Mouse (Mus musculus) CH12.LX (cell line): Measurements from ENCODE around the gene Pwwp2b. TPM values are rescaled to one million over a fixed set of nuclear protein-coding genes. Genes with fewer than 3 reads are reported as not detected.

Experiments
- DNase-seq: peaks from one replicate; pipeline ENCODE4 v3.0.0-alpha.2; 2013; ENCODE audit errors: extremely low read depth
- H3K27ac ChIP-seq: 2 replicates; pipeline ENCODE4 v1.5.1; 2012; ENCODE audit warnings: low read depth, mild to moderate bottlenecking, control low read depth, moderate library complexity; ENCODE audit not compliant: insufficient read depth
- H3K27me3 ChIP-seq: replicated peaks from 2 replicates; pipeline ENCODE3; 2012; ENCODE audit warnings: inconsistent platforms
- H3K36me3 ChIP-seq, 2 experiments: replicated peaks in 1 of 2; 2 replicates each; pipeline versions ENCODE3 to v1.6.1; 2012; ENCODE audit warnings: inconsistent platforms in 1 of 2, low read length in 1 of 2, mild to moderate bottlenecking in 1 of 2, mixed read lengths in 1 of 2, moderate library complexity in 1 of 2; ENCODE audit not compliant: control insufficient read depth in 1 of 2, insufficient read depth in 1 of 2
- H3K4me1 ChIP-seq, 2 experiments: 2 replicates each; pipeline ENCODE4 v1.6.1; 2012; ENCODE audit warnings: inconsistent platforms in 1 of 2, moderate library complexity in 1 of 2; ENCODE audit not compliant: insufficient read depth in 2 of 2, control insufficient read depth in 1 of 2
- H3K4me2 ChIP-seq: 2 replicates; pipeline ENCODE4 v1.6.1; 2012; ENCODE audit warnings: low read depth, mild to moderate bottlenecking, control low read depth; ENCODE audit not compliant: poor library complexity, insufficient read depth, severe bottlenecking
- H3K4me3 ChIP-seq, 3 experiments: fragments of 150-350 bp in 1 of 3; sonication (generic) in 1 of 3; replicated peaks in 1 of 3; 2 replicates each; pipeline versions ENCODE3 to v1.5.1; 2011 to 2012; ENCODE audit warnings: low read depth in 2 of 3, low read length in 2 of 3, mild to moderate bottlenecking in 2 of 3, moderate library complexity in 2 of 3, control low read depth in 1 of 3, improper control_type of control experiment in 1 of 3, inconsistent platforms in 1 of 3, mixed read lengths in 1 of 3; ENCODE audit not compliant: poor library complexity in 1 of 3
- H3K79me2 ChIP-seq: replicated peaks from 2 replicates; pipeline ENCODE4 v1.6.1; 2012; ENCODE audit warnings: mild to moderate bottlenecking, moderate library complexity; ENCODE audit not compliant: control insufficient read depth, poor library complexity, insufficient read depth, severe bottlenecking; ENCODE audit errors: extremely low read depth
- H3K9ac ChIP-seq: 2 replicates; pipeline ENCODE4 v1.6.1; 2012; ENCODE audit warnings: low read depth, mild to moderate bottlenecking, control low read depth, moderate library complexity; ENCODE audit not compliant: insufficient read depth
- H3K9me3 ChIP-seq: replicated peaks from 2 replicates; pipeline ENCODE3; 2012; ENCODE audit warnings: low read length, inconsistent platforms, mixed read lengths
- CTCF ChIP-seq, 2 experiments: IDR thresholded peaks in 1 of 2; conservative IDR thresholded peaks in 1 of 2; 2 replicates each; pipeline ENCODE4 v1.5.1; 2011 to 2012; ENCODE audit warnings: low read depth in 2 of 2, low read length in 2 of 2, improper control_type of control experiment in 1 of 2, inconsistent platforms in 1 of 2, mild to moderate bottlenecking in 1 of 2, moderate library complexity in 1 of 2
- ELF1 ChIP-seq: IDR thresholded peaks from 2 replicates; pipeline ENCODE4 v1.6.1; 2014; ENCODE audit warnings: low read depth, mild to moderate bottlenecking, inconsistent platforms, low read length, improper control_type of control experiment
- EP300 ChIP-seq: IDR thresholded peaks from 2 replicates; pipeline ENCODE4 v1.6.1; 2011; ENCODE audit warnings: low read length, improper control_type of control experiment
- GABPA ChIP-seq: IDR thresholded peaks from 2 replicates; pipeline ENCODE4 v1.6.1; 2012; ENCODE audit warnings: low read depth, low read length, improper control_type of control experiment, inconsistent platforms; ENCODE audit not compliant: insufficient replicate concordance
- IRF4 ChIP-seq: IDR thresholded peaks from 2 replicates; pipeline ENCODE4 v1.6.1; 2014; ENCODE audit warnings: low read depth, mild to moderate bottlenecking, inconsistent platforms, low read length, improper control_type of control experiment
- JUN ChIP-seq: IDR thresholded peaks from 2 replicates; pipeline ENCODE4 v1.6.1; 2011; ENCODE audit warnings: low read depth, mild to moderate bottlenecking, low read length, improper control_type of control experiment, moderate library complexity; ENCODE audit not compliant: insufficient read depth
- MAZ ChIP-seq: IDR thresholded peaks from 2 replicates; pipeline ENCODE4 v1.6.1; 2012; ENCODE audit warnings: low read depth, mild to moderate bottlenecking, inconsistent platforms, low read length, improper control_type of control experiment, moderate library complexity
- MEF2A ChIP-seq: IDR thresholded peaks from 2 replicates; pipeline ENCODE4 v1.6.1; 2014; ENCODE audit warnings: low read depth, mild to moderate bottlenecking, inconsistent platforms, low read length, improper control_type of control experiment, borderline replicate concordance
- MXI1 ChIP-seq: IDR thresholded peaks from 2 replicates; pipeline ENCODE4 v1.6.1; 2011; ENCODE audit warnings: mild to moderate bottlenecking, low read depth, low read length, improper control_type of control experiment
- MYC ChIP-seq: IDR thresholded peaks from 2 replicates; pipeline ENCODE4 v1.6.1; 2011; ENCODE audit warnings: low read depth, mild to moderate bottlenecking, improper control_type of control experiment, low read length
- NRF1 ChIP-seq: IDR thresholded peaks from 2 replicates; pipeline ENCODE4 v1.6.1; 2014; ENCODE audit warnings: low read depth, mild to moderate bottlenecking, inconsistent platforms, low read length, improper control_type of control experiment, moderate library complexity
- PAX5 ChIP-seq: IDR thresholded peaks from 2 replicates; pipeline ENCODE4 v1.6.1; 2012; ENCODE audit warnings: low read length, inconsistent platforms, mixed read lengths
- POLR2A ChIP-seq: IDR thresholded peaks from 2 replicates; pipeline ENCODE4 v1.6.1; 2011; ENCODE audit warnings: low read depth, mild to moderate bottlenecking, improper control_type of control experiment, low read length
- RAD21 ChIP-seq: IDR thresholded peaks from 2 replicates; pipeline ENCODE4 v1.6.1; 2011; ENCODE audit warnings: low read depth, mild to moderate bottlenecking, low read length, improper control_type of control experiment, moderate library complexity
- SMC3 ChIP-seq: IDR thresholded peaks from 2 replicates; pipeline ENCODE4 v1.6.1; 2011; ENCODE audit warnings: low read depth, low read length, improper control_type of control experiment
- UBTF ChIP-seq: IDR thresholded peaks from 2 replicates; pipeline ENCODE4 v1.6.1; 2012; ENCODE audit warnings: low read depth, mild to moderate bottlenecking, inconsistent platforms, low read length, improper control_type of control experiment, moderate library complexity
- USF2 ChIP-seq: conservative IDR thresholded peaks from 2 replicates; pipeline ENCODE4 v1.6.1; 2011; ENCODE audit warnings: low read depth, low read length, improper control_type of control experiment
- ZC3H11A ChIP-seq: IDR thresholded peaks from 2 replicates; pipeline ENCODE4 v1.6.1; 2012; ENCODE audit warnings: low read depth, mild to moderate bottlenecking, inconsistent platforms, low read length, improper control_type of control experiment
- ZNF384 ChIP-seq: IDR thresholded peaks from 2 replicates; pipeline ENCODE4 v1.6.1; 2012; ENCODE audit warnings: low read depth, low read length, improper control_type of control experiment, inconsistent platforms
- dilution Hi-C: fragments of 300-500 bp; cut with MboI; formaldehyde crosslinking; loops from 2 replicates; pipeline ENCODE4 v1.14.3; 2020; ENCODE audit warnings: low sequenced_read_pairs; ENCODE audit not compliant: extremely low pct_unique_long_range_greater_than_20kb, extremely low pct_ligation_motif_present
- in situ Hi-C: fragments of 300-500 bp; cut with MboI; formaldehyde crosslinking; loops from 3 replicates; pipeline ENCODE4 v1.14.3; 2019; ENCODE audit warnings: low sequenced_read_pairs, low pct_ligation_motif_present, low pct_unique_long_range_greater_than_20kb, mixed read lengths
- polyA plus RNA-seq: library from polyadenylated mRNA; unstranded; fragments of >175 nt; gene quantifications from 2 replicates; pipeline ENCODE4 v1.2.1, GENCODE M21; 2012; ENCODE audit warnings: low read depth; ENCODE audit not compliant: insufficient read length
- total RNA-seq, 2 experiments: library from RNA; depleted of rRNA; stranded (reverse); fragments of 300-350 nt in 1 of 2; fragments of >200 nt in 1 of 2; gene quantifications; 2 replicates each; pipeline ENCODE4 v1.2.3; 2012 to 2014

Gene Pwwp2b
- total and polyA plus RNA-seq, 3 experiments = 0.08 TPM; not detected in 2

DNA sequence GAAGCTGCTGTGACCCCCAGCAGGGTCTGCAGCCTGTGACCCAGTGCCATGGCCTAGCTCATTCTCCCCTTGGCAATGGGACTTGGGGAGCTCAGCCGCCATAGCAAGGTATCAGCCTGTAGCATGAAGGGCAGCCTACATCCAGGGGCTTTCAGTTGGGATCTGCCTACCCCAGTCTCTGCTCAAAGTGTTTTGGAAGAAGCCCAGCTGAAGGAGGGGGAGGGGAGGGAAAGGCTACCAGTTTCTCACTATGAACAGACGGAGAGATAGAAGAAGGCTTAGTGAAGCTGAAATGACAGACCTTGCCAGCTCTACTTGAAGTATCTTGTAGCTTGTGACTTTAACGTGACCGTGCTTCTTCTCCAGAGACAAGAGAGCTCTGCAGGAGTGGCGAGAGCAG lies 18.4 kb upstream of the Pwwp2b start:
- TF ChIP-seq USF2 = no peak
- no peak for TF ChIP-seq ZNF384
- no peak for TF ChIP-seq EP300
- no peak for DNase-seq
- in situ Hi-C loops = loop anchor here (5.0 kb wide), 2 partner anchors 72 to 247 kb away; no protein-coding TSS in a partner anchor

DNA sequence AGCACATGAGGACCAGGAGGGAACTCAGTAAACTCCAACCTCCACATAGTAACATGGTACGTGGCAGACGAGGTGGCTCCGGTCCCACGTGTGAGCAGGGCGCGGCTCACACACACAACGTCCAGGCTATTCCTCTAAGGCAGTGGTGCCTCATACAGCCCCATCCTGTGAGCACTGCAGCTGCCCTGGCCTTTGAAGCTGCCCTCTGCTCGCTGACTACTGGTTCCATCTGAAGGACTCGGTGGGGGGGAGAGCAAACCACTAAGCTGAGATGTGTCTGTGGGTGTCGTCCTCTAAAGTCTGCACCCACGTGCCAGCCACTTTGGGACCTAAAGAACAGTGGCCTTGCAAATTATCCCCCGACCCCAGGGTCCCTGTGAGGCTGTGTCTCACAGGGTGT lies 18.0 kb upstream of the Pwwp2b start:
- H3K4me1 ChIP-seq = no peaks in the 10 kb centered on the region; a peak in 1 of 4 replicates
- no peak overlapping the region for H3K9ac ChIP-seq
- no peak overlapping the region for H3K4me2 ChIP-seq
- TF ChIP-seq MXI1 (no peak), POLR2A (no peak), EP300 (no peak), GABPA (no peak), JUN (no peak), UBTF (no peak), ELF1 (no peak)
- TF ChIP-seq, all 38 proteins: peak for 0
- no peak overlapping the region for H3K27ac ChIP-seq
- no peak overlapping the region for H3K4me3 ChIP-seq
- DNase-seq = no peak
- in situ Hi-C loops (loop anchor here (5.0 kb wide), 1 partner anchor 72 kb away; no protein-coding TSS in a partner anchor), dilution Hi-C loops (no loop called here)
- H3K27me3 ChIP-seq = peaks cover 89% of the 10 kb centered on the region
- no peaks in the 10 kb centered on the region for H3K36me3 ChIP-seq
- no peaks in the 10 kb centered on the region for H3K79me2 ChIP-seq
- no peaks in the 10 kb centered on the region for H3K9me3 ChIP-seq

More for the DNA sequence above, 18.4 kb upstream of the Pwwp2b start:
- Histone ChIP-seq H3K27ac (no peak overlapping the region), H3K4me1 (no peaks in the 10 kb centered on the region; a peak in 1 of 4 replicates), H3K4me2 (no peak overlapping the region), H3K9me3 (no peaks in the 10 kb centered on the region), H3K79me2 (no peaks in the 10 kb centered on the region), H3K4me3 (no peak overlapping the region), H3K36me3 (no peaks in the 10 kb centered on the region), H3K27me3 (peaks cover 89% of the 10 kb centered on the region), H3K9ac (no peak overlapping the region)
- dilution Hi-C loops = no loop called here

DNA sequence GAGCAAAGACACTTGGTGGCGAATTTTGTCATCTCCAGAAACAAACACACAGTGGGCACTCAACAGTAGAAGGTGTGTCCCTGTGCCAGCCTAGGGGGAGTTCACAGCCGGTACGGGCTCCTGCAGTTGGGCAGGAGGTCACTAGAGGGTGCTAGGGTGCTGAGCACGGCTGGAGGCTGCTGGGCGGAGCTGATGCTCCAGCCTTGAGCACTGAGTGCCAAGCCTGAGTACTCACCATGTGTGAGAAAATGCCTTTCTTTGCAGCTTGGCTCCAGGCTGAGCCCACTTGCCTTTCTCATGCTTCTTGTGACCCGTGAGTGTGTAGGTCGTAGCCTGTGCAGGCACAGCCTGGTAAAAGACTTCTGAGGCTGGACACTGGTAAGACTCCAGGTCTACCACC lies 14.6 kb upstream of the Pwwp2b start:
- Histone ChIP-seq H3K4me2 (no peak overlapping the region), H3K36me3 (no peaks in the 10 kb centered on the region), H3K27ac (no peak overlapping the region), H3K9ac (no peak overlapping the region), H3K4me1 (no peaks in the 10 kb centered on the region; a peak in 1 of 4 replicates), H3K9me3 (peaks cover 4% of the 10 kb centered on the region), H3K4me3 (no peak overlapping the region), H3K79me2 (no peaks in the 10 kb centered on the region), H3K27me3 (peaks cover 85% of the 10 kb centered on the region)
- peak; percentile 58 for DNase-seq
- no peak for TF ChIP-seq PAX5
- no peak for TF ChIP-seq USF2
- 0 out of 2 replicates have a peak, but pooled peaks have one; percentile 46 for TF ChIP-seq MEF2A
- TF ChIP-seq MYC = no peak
- peak; percentile 97 for TF ChIP-seq RAD21
- TF ChIP-seq MXI1 = no peak
- peak; percentile 64 for TF ChIP-seq ZC3H11A
- TF ChIP-seq CTCF (conservative IDR thresholded peaks at IDR 0.05 in 1 of 2, IDR thresholded peaks at IDR 0.05 in 1 of 2; ENCODE audit: low read depth in 2 of 2, low read length in 2 of 2) = peak; percentile 81 to 97
- 0 out of 2 replicates have a peak, but pooled peaks have one; percentile 30 for TF ChIP-seq IRF4
- TF ChIP-seq SMC3 = peak; percentile 96
- no peak for TF ChIP-seq EP300
- TF ChIP-seq NRF1 = 0 out of 2 replicates have a peak, but pooled peaks have one; percentile 24
- TF ChIP-seq MAZ = no peak
- dilution Hi-C loops (no loop called here), in situ Hi-C loops (loop anchor here (5.0 kb wide), 1 partner anchor 69 kb away; no protein-coding TSS in a partner anchor)
